Mouse (Mus musculus): ENCODE results near the gene Aanat. TPM values are rescaled to one million over a fixed set of nuclear protein-coding genes. Genes with fewer than 3 reads are reported as not detected.
A peak's percentile ranks its signal among the peaks of the same experiment; 100 is the strongest.
"Not testable (repeated sequence)": the region's sequence is repeated elsewhere in the genome, so short reads cannot be mapped to it uniquely, and the experiment has no call there.

Gene Aanat
- total RNA-seq, 1 experiment from 2014 or later, result not detected

DNA sequence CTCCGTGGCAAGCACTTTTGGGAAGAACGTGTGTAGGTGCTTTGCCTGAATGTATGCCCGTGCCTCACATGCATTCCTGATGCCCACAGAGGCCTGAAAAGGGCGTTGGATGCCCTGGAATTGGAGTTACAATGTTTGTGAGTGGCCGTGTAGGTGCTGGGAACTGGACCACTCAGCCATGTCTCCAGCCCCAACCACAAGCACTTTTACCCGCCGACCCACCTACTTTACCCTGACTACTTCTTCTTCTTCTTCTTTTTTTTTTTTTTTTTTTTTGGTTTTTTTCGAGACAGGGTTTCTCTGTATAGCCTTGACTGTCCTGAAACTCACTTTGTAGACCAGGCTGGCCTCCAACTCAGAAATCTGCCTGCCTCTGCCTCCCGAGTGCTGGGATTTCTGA lies 24.9 kb downstream of the Aanat start:
- not testable (repeated sequence) for DNase-seq

- no peak for DNase-seq
Measured at GRCm38 (mm10) chr11:116611883-116612282, 25.7 kb downstream of the Aanat start.

GRCm38 (mm10) chr11:116612554-116612953 lies 26.3 kb downstream of the Aanat start:
- no peak for DNase-seq

DNA sequence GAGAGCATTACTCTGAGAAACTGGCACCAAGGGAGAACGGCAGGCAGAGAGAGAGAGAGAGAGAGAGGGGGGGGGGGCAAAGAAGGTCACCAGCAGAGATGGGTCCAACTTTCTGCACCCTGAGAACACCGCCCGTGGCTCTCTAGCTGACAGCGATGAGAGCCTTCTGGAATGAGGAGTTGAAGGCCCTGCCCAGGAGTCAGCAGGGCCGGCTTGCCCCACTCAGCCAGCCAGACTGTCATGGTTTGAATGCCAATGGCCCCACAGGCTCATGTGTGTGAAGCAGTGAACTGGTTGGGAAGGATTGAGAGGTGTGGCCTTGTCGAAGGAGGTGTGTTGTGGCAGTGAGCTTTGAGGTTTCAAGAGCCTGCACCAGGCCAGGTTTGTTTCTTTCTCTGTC lies 27.0 kb downstream of the Aanat start:
- no peak for DNase-seq

GRCm38 (mm10) chr11:116615735-116616437 lies 29.7 kb downstream of the Aanat start:
- no peak for DNase-seq

DNA sequence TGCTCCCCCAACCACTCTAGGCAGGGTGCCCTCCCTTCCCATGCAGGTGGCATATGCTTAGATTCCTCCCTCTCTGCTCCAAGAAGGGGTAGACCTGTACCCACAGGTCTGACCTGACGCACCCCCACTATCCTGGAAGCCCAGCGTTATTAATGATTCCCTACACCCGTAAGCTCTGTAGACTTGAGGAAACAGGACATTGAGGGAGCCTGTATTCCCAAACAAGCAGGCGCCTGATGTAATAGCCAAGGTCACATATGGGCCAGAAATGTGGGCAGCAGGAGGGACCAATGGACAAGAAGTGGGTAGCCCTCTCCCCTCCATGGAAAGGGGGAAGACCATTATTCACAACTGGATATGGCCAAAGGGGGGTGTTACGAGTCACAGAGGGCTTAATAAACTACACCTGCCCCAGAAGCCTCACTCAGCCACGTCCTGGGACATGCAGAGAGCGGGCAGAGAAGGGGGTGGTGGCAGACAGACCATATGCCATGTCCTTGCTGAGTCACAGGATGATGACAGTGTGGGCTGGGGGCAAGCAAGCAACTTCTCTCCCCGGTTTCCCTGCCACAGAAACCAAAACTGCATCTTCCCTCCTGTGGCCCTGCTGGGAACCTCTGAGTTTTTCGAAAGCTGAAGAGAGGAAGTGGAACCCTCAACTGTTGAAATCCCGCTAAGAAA lies 30.3 kb downstream of the Aanat start:
- no peak for DNase-seq

DNA sequence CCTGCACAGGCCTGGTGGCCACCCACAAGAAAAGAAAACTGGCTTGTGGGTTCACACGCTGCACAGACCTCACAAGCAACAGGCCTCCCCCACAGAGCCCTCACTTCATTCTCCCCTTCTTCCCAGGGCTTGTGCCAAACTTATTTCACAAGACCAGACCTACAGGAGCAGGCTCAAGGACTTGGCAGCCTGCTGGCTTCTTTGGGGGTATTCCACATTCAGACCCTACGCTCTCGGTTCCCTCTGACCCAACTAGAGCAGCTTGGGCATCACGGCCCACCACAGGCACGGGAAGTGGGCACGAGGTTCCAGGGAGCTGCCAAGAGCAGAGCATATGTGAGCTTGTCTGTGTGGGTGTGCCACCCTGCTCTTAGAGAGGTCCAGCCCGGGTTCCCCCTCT lies 31.4 kb downstream of the Aanat start:
- no peak for DNase-seq

GRCm38 (mm10) chr11:116618666-116619065 lies 32.4 kb downstream of the Aanat start:
- no peak for DNase-seq

DNA sequence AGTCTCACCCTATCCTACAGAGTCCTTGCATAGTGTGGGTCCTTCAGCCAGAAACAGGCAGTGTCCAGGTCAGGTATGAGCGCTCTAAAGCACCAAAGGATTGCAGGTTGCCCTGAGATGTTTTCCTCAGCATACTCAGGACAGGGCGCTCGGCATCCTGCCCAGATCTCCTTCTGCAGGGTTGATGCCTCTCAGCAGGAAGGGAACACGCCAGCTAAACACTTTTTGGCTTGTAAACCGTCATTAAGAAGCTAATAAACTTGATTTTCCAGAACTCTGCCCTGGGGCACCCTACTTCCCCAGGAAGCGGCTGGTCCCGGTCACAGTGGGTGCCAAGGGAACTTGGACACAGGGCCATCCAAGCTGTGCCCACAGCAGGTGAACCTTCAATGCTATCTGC lies 32.9 kb downstream of the Aanat start:
- DNase-seq, result no peak

DNA sequence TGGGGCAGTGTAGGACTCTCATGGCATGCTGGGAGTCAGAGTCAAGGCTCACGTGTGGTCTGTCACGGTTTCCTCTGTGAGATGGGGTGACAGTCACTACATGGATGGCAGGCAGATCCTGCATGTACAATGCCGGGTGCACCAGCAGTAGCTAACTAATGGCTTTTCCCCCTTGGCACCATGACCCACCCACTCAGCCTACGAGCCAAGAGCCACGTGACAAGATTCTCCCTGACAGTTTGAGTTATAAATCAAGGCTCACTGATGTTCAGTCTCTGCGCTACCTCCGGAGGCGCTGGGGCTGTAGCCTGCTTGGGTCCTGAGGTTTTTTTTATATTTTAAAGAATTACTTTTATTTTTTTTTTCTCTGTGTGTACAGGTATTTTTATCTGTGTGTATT lies 33.3 kb downstream of the Aanat start:
- no peak for DNase-seq

- no peak for DNase-seq
Measured at GRCm38 (mm10) chr11:116620073-116620472, 33.8 kb downstream of the Aanat start.

GRCm38 (mm10) chr11:116620559-116621253 lies 34.5 kb downstream of the Aanat start:
- DNase-seq, result no peak

DNA sequence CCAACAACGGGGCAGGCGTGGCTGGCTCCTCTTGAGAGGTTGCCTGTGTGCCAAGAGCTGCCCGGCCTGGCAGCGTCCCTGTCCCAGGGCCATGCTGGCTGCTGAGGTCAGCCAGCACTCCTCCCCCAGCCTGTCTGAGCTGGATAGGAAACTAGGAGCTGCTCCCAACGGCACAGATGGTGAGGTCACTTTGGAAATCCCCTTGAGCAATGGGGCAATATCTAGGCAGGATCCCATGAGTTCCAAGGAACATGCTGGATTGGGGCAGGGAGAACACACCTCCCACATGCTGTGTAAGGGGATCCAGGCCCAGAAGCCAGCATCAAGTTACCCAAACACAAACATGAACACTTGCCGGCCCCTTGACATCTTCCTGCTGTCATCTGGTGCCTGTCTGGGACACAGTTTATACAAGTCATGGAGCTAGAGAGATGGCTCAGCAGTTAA lies 35.0 kb downstream of the Aanat start:
- DNase-seq, result peak; percentile 89

DNA sequence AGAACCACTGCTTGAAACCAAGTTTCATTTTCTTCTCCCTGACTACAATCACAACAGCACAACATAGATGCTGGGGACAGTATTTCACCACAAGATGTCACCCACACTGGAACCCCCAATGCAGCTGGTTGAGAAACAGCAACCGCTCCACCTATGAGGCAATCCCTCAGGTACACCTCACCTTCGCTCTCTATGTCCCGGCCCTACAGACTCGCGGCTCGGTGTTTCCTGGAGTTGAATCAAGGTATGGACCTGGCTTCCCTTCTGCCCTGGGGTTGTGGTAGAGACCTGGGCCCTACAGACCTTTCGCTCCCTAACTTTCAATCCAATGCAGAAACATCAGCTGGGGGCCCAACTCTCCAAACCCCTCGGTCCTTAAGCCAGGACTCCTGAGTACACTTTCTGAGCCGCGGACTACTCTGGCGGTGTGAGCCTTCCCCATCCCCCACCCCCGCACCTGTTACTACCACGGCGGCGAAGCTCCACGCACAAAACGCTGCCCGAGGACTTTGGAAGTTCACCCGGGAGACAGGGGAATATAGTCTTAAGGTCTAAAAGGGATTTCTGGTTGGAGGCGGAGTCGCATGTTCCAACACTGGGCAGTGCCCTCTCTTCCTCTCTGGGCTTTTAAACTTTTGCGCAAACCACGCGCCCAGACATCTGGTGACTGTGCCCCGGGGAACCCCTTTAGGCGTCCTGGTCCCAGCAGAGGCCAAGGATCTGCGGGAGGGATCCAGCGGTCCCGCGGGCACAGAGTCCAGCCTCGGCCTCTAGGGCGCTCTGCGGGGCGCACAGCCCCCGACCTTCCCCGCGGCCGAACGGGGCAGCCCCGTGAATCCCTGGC lies 37.3 kb downstream of the Aanat start:
- DNase-seq, result no peak

DNA sequence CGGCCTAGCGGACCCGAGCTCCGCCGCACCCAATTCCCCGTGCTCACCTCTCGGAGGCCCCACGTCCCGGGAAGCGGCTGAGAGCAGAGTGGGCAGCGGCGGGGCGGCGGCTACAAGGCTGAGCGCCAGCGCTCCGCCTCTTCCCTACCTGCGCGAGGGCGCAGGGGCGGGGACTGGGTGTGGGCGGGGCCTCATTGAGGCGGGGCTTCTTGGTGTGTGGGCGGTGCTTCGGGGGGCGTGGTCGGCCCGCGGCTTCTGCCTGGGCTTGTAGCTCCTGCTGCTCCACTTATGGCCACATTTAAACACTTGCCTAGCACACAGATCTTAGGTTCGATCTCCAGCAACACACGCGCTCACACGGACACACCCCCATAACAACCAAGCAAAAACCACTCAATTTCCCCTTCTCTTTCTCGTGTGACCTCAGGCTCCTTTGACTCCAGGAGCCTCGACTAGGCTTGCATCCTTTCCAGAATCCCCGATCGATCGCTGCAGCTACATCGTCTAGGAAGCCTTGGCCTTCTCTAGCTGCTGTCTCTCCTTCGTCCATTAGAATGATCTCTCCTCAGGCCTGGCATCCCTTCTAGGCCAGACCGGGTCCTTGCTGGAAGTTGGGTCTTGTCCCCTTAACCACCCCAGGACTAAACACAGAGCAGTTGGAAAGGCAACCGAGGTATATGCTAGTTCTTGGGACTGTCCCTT lies 38.0 kb downstream of the Aanat start:
- DNase-seq, result peak; percentile 87

DNA sequence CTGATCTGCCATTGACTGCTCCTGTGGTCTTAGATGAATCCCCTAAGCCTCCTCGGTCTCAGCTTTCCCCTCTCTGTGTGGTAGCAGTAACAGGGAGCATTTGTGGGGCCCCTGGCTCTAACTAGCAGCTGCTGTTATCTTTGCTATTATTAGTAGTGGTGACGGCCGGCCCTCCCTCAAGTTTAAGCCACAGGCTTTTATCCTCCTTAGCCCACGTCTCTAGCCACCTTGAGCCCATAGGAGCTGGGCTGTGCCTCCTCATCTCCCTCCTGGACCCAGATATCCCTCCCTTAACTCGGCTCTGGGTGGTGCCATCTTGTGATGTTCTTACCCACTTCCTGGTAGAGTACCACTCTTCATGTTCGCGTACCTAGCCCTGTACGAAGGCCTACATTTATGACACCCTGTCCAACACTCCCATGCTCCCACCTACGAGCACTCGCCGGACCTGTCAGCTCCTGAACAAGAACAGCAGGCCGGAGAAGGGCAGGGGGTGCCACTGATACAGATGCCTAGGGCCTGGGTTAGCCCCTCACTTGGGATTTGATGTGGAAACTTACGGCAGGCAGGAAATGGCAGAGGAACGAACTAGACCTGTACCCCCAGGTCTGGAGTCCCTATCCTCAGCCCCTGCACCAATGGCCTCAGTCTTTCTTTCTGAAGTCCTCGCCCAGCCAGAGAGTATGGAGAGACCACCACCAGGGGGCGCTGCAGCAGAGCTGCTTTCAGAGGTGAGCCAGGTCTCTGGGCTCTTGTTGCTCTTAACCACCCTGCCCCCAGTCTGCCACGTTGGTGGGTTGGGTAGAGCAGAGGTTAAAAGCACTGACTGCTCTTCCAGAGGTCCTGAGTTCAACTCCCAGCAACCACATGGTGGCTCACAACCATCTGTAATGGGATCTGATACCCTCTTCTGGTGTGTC lies 39.1 kb downstream of the Aanat start:
- DNase-seq, result peak; percentile 58

GRCm38 (mm10) chr11:116626299-116627071 lies 40.3 kb downstream of the Aanat start, which contains the start of gene Rhbdf2:
Rhbdf2 (minus strand) TSS chr11:116627019.
- DNase-seq, result no peak

DNA sequence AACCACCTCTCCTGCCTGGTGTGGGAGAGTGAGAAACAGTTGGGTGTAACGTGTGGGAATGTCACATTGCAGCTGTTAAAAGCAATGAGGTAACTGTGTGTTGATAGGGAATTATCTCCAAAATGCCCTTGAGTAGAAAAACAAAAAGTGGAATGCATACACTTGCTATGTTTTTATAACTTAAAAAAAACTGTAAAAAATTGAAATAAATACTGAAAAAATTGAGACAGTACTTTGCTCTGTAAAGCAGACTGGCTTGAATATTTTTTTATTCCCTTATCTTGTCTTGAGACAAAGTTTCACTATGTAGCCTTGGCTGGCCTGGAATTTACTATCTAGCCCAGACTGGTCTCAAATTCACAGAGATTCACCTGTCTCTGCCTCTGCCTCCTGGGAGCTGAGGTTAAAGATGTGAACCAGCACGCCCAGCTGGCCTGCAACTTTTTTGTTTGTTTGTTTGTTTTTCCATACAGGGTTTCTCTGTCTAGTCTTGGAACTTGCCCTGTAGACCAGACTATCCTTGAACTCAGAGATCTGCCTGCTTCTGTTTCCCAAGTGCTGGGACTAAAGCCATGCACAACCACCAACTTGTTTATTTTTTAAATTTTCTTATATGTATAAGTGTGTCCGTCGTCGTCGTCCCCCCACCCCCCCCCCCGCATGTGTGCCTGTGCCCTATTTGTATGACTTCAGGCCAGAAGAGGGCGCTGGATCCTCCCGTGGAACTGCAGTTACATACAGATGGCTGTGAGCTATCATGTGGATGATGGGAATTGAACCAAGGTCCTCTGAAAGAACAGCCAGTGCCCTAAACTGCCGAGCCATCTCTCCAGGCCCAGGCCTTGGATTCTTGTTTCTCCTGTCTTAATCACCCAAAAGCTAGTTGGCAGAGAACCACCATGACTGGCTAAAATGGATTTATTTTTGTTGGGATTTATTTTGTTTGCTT lies 41.1 kb downstream of the Aanat start:
- DNase-seq, result no peak

All from adrenal gland, postnatal 25 days (tissue).